Mouse (Mus musculus) ES-E14 (cell line): ENCODE measurements at regions not wholly inside any gene's neighbourhood (a gene's known extent, or its start where the extent isn't known, plus 50 kb on each side); places are given as distances from the start of the nearest gene placed in this dataset.

Experiments
- DNase-seq: peaks from one replicate; pipeline ENCODE4 v3.0.0-alpha.2; 2013; ENCODE audit warnings: low read depth, low spot score
- H3K27ac ChIP-seq: 2 replicates; pipeline ENCODE4 v1.5.1; 2012; ENCODE audit warnings: low read depth, mild to moderate bottlenecking, low read length, moderate library complexity, mixed read lengths; ENCODE audit not compliant: poor library complexity, insufficient read depth, severe bottlenecking
- H3K36me3 ChIP-seq: 2 replicates; pipeline ENCODE4 v1.6.1; 2012; ENCODE audit warnings: mild to moderate bottlenecking, low read length, moderate library complexity, mixed read lengths; ENCODE audit not compliant: control insufficient read depth, poor library complexity, insufficient read depth, severe bottlenecking
- H3K4me1 ChIP-seq, 2 experiments: fragments of 150-350 bp in 1 of 2; sonication (generic) in 1 of 2; 2 replicates each; pipeline ENCODE4 v1.6.1; 2012; ENCODE audit warnings: low read length in 2 of 2, mild to moderate bottlenecking in 1 of 2, mixed read lengths in 1 of 2; ENCODE audit not compliant: control insufficient read depth in 2 of 2, insufficient read depth in 2 of 2, poor library complexity in 1 of 2
- H3K4me3 ChIP-seq, 2 experiments: fragments of 150-350 bp in 1 of 2; sonication (generic) in 1 of 2; 2 replicates each; pipeline ENCODE4 v1.5.1; 2012; ENCODE audit warnings: low read length in 2 of 2, low read depth in 1 of 2, mild to moderate bottlenecking in 1 of 2, mixed read lengths in 1 of 2; ENCODE audit not compliant: insufficient read depth in 1 of 2, poor library complexity in 1 of 2, severe bottlenecking in 1 of 2
- H3K9ac ChIP-seq: 2 replicates; pipeline ENCODE4 v1.6.1; 2012; ENCODE audit warnings: low read depth, mild to moderate bottlenecking, low read length, mixed read lengths; ENCODE audit not compliant: poor library complexity, insufficient read depth, severe bottlenecking
- H3K9me3 ChIP-seq: fragments of 150-350 bp; sonication (generic); 2 replicates; pipeline ENCODE4 v1.6.1; 2012; ENCODE audit warnings: low read depth, mild to moderate bottlenecking, low read length; ENCODE audit not compliant: control insufficient read depth, insufficient read depth
- CHD2 ChIP-seq: IDR thresholded peaks from 2 replicates; pipeline ENCODE4 v1.6.1; 2014; ENCODE audit warnings: mild to moderate bottlenecking, low read depth, low read length, inconsistent platforms
- HCFC1 ChIP-seq: IDR thresholded peaks from 2 replicates; pipeline ENCODE4 v1.6.1; 2012; ENCODE audit warnings: low read length, inconsistent platforms, borderline replicate concordance; ENCODE audit not compliant: insufficient read depth
- MAFK ChIP-seq: IDR thresholded peaks from 2 replicates; pipeline ENCODE4 v1.6.1; 2014; ENCODE audit warnings: mild to moderate bottlenecking, low read depth, low read length, inconsistent platforms; ENCODE audit not compliant: insufficient read depth
- ZC3H11A ChIP-seq: IDR thresholded peaks from 2 replicates; pipeline ENCODE4 v1.6.1; 2012; ENCODE audit warnings: low read depth, mild to moderate bottlenecking, inconsistent platforms, low read length, borderline replicate concordance
- ZNF384 ChIP-seq: IDR thresholded peaks from 2 replicates; pipeline ENCODE4 v1.6.1; 2012; ENCODE audit warnings: low read depth, low read length, inconsistent platforms
- in situ Hi-C, 2 experiments: fragments of 600-800 bp; cut with MboI; formaldehyde crosslinking; loops; one replicate each; pipeline ENCODE4 v1.15.1; 2025; ENCODE audit warnings: low sequenced_read_pairs in 2 of 2, inconsistent platforms in 1 of 2; ENCODE audit not compliant: unreplicated experiment in 2 of 2

- DNase-seq, result no peak
- H3K27ac ChIP-seq, result no peak overlapping the region
These were observed 73.6 kb upstream of the Slc45a1 start for GRCm38 (mm10) chr4:150725443-150726135.

GRCm38 (mm10) chr4:150724823-150725222 is 72.8 kb upstream of the Slc45a1 start:
- no peak for DNase-seq
- H3K27ac ChIP-seq, result no peak overlapping the region
- no peak overlapping the region for H3K9ac ChIP-seq
- in situ Hi-C loops, result no loop called here
- no peaks in the 10 kb centered on the region for H3K36me3 ChIP-seq
- TF ChIP-seq CHD2 (no peak), HCFC1 (no peak), ZNF384 (no peak), ZC3H11A (no peak), MAFK (no peak)
- H3K4me3 ChIP-seq, result no peak overlapping the region
- no peaks in the 10 kb centered on the region for H3K9me3 ChIP-seq
- peaks cover 0 to 7% of the 10 kb centered on the region in 2 experiments; a peak in 2 of 4 replicates for H3K4me1 ChIP-seq

More at GRCm38 (mm10) chr4:150725443-150726135, 73.6 kb upstream of the Slc45a1 start:
- no peak for TF ChIP-seq ZNF384
- TF ChIP-seq MAFK, result no peak
- in situ Hi-C loops, result no loop called here
- Histone ChIP-seq H3K9me3 (no peaks in the 10 kb centered on the region), H3K4me1 (peaks cover 0 to 7% of the 10 kb centered on the region in 2 experiments; a peak in 2 of 4 replicates), H3K9ac (no peak overlapping the region), H3K36me3 (no peaks in the 10 kb centered on the region), H3K4me3 (no peak overlapping the region)

GRCm38 (mm10) chr4:150721619-150722283 is 69.8 kb upstream of the Slc45a1 start:
- TF ChIP-seq CHD2 (no peak), ZNF384 (no peak), MAFK (no peak), HCFC1 (no peak), ZC3H11A (no peak)
- H3K4me1 ChIP-seq, result peaks cover 0 to 7% of the 10 kb centered on the region in 2 experiments; a peak in 2 of 4 replicates
- peak overlapping the region in 1 of 2 experiments; percentile 17; a peak in 2 of 4 replicates for H3K4me3 ChIP-seq
- H3K36me3 ChIP-seq, result no peaks in the 10 kb centered on the region
- no peaks in the 10 kb centered on the region for H3K9me3 ChIP-seq
- in situ Hi-C loops, result no loop called here
- H3K27ac ChIP-seq, result no peak overlapping the region
- no peak overlapping the region for H3K9ac ChIP-seq
- DNase-seq, result no peak

GRCm38 (mm10) chr4:150717866-150718265 is 65.9 kb upstream of the Slc45a1 start:
- no peak overlapping the region for H3K27ac ChIP-seq
- no peaks in the 10 kb centered on the region for H3K9me3 ChIP-seq
- no peak overlapping the region for H3K9ac ChIP-seq
- DNase-seq, result no peak
- H3K36me3 ChIP-seq, result no peaks in the 10 kb centered on the region
- no peak overlapping the region for H3K4me3 ChIP-seq
- in situ Hi-C loops, result no loop called here
- H3K4me1 ChIP-seq, result peaks cover 0 to 7% of the 10 kb centered on the region in 2 experiments; a peak in 2 of 4 replicates
- TF ChIP-seq MAFK (no peak), ZNF384 (no peak)
